Mouse (Mus musculus): ENCODE measurements at regions not wholly inside any gene's neighbourhood (a gene's known extent, or its start where the extent isn't known, plus 50 kb on each side); places are given as distances from the start of the nearest gene placed in this dataset.

DNA sequence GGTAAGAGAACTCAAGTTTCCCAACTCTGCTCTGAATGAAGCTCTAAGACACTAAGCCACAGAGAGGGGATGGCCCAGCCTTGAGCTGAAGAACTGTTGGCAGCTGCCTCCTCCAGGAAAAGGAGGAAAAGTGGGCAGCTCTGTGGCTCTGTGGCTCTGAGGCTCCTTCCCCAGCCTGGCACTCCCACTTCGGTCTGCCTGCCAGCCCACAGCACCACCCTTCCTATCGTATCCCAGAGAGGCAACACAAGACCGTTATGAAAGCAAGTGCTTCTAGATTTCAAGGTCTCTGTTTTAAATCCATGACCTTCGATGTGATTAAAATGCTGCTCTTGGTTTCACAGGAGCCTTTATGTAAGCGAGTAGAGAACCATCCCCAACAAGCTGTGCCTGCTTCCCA, 53.5 kb upstream of the Kcna5 start:
- DNase-seq, result no peak

DNA sequence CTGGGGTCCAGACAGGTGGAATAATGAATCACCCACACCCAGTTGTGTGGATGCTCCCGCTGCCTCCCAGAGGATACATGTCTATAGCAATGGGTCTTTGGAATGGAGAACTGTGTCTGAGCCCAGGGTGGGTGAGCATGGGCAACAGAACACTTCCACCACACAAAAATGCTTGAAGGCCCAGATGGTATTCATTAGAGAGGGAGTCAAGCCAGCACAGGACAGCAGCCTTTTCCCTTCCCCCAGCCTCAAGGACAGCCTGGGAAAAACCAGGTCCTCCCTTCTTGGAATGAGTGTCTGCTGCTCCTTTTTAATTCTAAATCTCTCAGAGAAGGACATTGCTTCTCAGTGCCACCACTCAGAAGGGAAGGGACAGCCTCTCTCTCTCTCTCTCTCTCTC, 52.3 kb upstream of the Kcna5 start:
- no peak for DNase-seq

DNA sequence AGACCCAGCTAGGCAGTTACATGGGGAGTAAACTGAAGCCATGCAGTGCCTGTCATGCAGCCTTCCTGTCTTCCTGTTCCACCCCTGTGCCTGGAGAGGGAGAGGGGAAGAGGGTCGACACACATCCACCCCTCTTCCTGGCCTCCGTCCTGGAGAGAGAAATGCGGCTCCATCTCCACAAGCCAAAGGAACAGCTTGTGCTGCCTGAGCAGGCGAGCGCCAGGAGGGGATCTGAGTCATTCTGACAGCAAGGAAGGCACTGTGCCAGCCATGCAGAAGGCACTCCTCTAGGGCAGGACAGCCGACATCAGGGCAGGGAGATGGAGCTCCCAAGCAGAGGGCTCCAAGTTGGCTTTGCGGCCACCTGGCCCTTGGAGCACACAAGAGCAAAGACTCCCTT, 50.6 kb upstream of the Kcna5 start:
- peak in 1 of 2 experiments; percentile 5 for DNase-seq
